ENCODE assay signal across 8 mouse cellular contexts in the genomic region with DNA sequence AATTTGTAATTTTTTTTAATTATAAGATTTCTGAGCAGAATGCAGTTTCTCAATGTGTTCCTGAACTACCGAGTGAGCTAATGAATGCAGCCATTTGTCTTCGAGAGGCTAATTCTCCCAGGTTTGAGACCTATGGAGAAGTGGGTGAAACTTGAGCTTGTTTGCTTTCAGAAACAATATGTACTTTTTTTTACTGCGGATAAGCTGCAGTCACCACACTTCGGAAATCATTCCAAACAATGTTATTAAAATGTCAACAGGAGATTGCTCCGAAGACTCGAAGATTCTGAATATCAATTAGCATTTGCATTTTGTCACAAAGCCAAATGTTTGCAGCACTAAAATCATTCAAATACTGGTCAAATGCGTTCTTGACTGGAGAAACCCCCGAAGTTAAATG. TPM values are rescaled to one million over a fixed set of nuclear protein-coding genes. Genes with fewer than 3 reads are reported as not detected.
DNase-seq lines count a peak whose midpoint lies in the region; ATAC-seq and TF ChIP-seq lines count a peak whose summit lies in the region.

No protein-coding gene starts in this region.

- no peak for DNase-seq in heart, adult 8-10 months (ENCODE audit: low spot score)
- DNase-seq in hindbrain, postnatal 0 days (ENCODE audit: low spot score) = no peak
- no peak for DNase-seq in left cerebral cortex, postnatal 14 days (ENCODE audit: low spot score in 2 of 2)

- H3K4me3 ChIP-seq in heart, embryonic 14.5 days (ENCODE audit: control insufficient read depth in 1 of 2, insufficient read depth in 1 of 2, low read depth in 1 of 2, low read length in 2 of 2) = peak overlapping the region in 1 of 2 experiments; percentile 69; a peak in 3 of 4 replicates
- H3K4me3 ChIP-seq in embryonic facial prominence, embryonic 12.5 days = peak overlapping the region; percentile 91
- peak overlapping the region; percentile 76 for H3K4me3 ChIP-seq in hindbrain, postnatal 0 days (ENCODE audit: low read length)
- peak overlapping the region; percentile 90; the same call in 1 of the 2 replicates for H3K4me3 ChIP-seq in midbrain, embryonic 16.5 days (ENCODE audit: low read depth, low read length)

- peak overlapping the region in 1 of 2 experiments; percentile 99; a peak in 1 of 4 replicates for H3K27ac ChIP-seq in heart, embryonic 14.5 days (replicated peaks in 1 of 2; ENCODE audit: control insufficient read depth in 1 of 2, insufficient read depth in 1 of 2, low read depth in 2 of 2, low read length in 2 of 2)
- H3K27ac ChIP-seq in embryonic facial prominence, embryonic 12.5 days = peak overlapping the region; percentile 100
- 0 out of 2 replicates have a peak overlapping the region, but pooled peaks have one; percentile 91 for H3K27ac ChIP-seq in hindbrain, postnatal 0 days
- H3K27ac ChIP-seq in midbrain, embryonic 16.5 days (ENCODE audit: low read length) = no peak overlapping the region

- intact Hi-C loops in left cerebral cortex, postnatal 14 days (cut with DNase I) = loop anchor here (10.0 kb wide), 1 partner anchor 84 kb away; no protein-coding TSS in a partner anchor

- peak overlapping the region; percentile 78 for H3K4me2 ChIP-seq in heart, embryonic 14.5 days (ENCODE audit: low read length)
- H3K4me2 ChIP-seq in embryonic facial prominence, embryonic 12.5 days (replicated peaks) = peak overlapping the region; percentile 68
- peak overlapping the region; percentile 95 for H3K4me2 ChIP-seq in hindbrain, postnatal 0 days (ENCODE audit: low read depth, low read length)
- peak overlapping the region; percentile 58 for H3K4me2 ChIP-seq in midbrain, embryonic 16.5 days (ENCODE audit: low read length)

- 15% methylated on average over 8 of the region's 8 CpGs for WGBS in heart, embryonic 14.5 days
- 2% methylated on average over 8 of the region's 8 CpGs for WGBS in embryonic facial prominence, embryonic 12.5 days
- 5% methylated on average over 8 of the region's 8 CpGs for WGBS in hindbrain, postnatal 0 days
- WGBS in midbrain, embryonic 16.5 days = 1% methylated on average over 8 of the region's 8 CpGs

- ATAC-seq in heart, embryonic 14.5 days (ENCODE audit: insufficient number of reproducible peaks, insufficient read depth, low FRiP score, low read depth) = no peak
- no peak for ATAC-seq in embryonic facial prominence, embryonic 12.5 days (ENCODE audit: insufficient number of reproducible peaks, insufficient read depth, low FRiP score, low TSS enrichment)
- no peak for ATAC-seq in hindbrain, postnatal 0 days
- ATAC-seq in midbrain, embryonic 16.5 days = no peak
- ATAC-seq in frontal cortex, adult (ENCODE audit: low TSS enrichment) = no peak
- ATAC-seq in megakaryocyte, adult 5-6 weeks (ENCODE audit: poor library complexity, severe bottlenecking) = no peak

- H3K9me3 ChIP-seq in heart, embryonic 14.5 days (ENCODE audit: control insufficient read depth, low read length) = no peaks in the 10 kb centered on the region
- no peaks in the 10 kb centered on the region for H3K9me3 ChIP-seq in embryonic facial prominence, embryonic 12.5 days
- H3K9me3 ChIP-seq in hindbrain, postnatal 0 days (ENCODE audit: low read length) = no peaks in the 10 kb centered on the region
- H3K9me3 ChIP-seq in midbrain, embryonic 16.5 days (replicated peaks; ENCODE audit: control insufficient read depth, low read length, poor library complexity, severe bottlenecking) = no peaks in the 10 kb centered on the region

- no peak for TF ChIP-seq CTCF in hindbrain, postnatal 0 days (IDR thresholded peaks at IDR 0.05; ENCODE audit: low read depth)

- no peaks in the 10 kb centered on the region for H3K27me3 ChIP-seq in heart, embryonic 14.5 days (ENCODE audit: control insufficient read depth, insufficient read depth, low read length)
- no peaks in the 10 kb centered on the region for H3K27me3 ChIP-seq in embryonic facial prominence, embryonic 12.5 days
- H3K27me3 ChIP-seq in hindbrain, postnatal 0 days (ENCODE audit: insufficient read depth, low read length) = no peaks in the 10 kb centered on the region
- no peaks in the 10 kb centered on the region for H3K27me3 ChIP-seq in midbrain, embryonic 16.5 days (ENCODE audit: control insufficient read depth, insufficient read depth, low read depth, low read length)

- no peaks in the 10 kb centered on the region for H3K36me3 ChIP-seq in heart, embryonic 14.5 days (ENCODE audit: control insufficient read depth, insufficient read depth, low read length)
- no peaks in the 10 kb centered on the region for H3K36me3 ChIP-seq in embryonic facial prominence, embryonic 12.5 days
- H3K36me3 ChIP-seq in hindbrain, postnatal 0 days (ENCODE audit: insufficient read depth, low read length) = no peaks in the 10 kb centered on the region
- no peaks in the 10 kb centered on the region for H3K36me3 ChIP-seq in midbrain, embryonic 16.5 days (ENCODE audit: control insufficient read depth, insufficient read depth, low read length)

- H3K9ac ChIP-seq in heart, embryonic 14.5 days (ENCODE audit: low read length) = peak overlapping the region; percentile 80
- peak overlapping the region; percentile 99; the same call in 1 of the 2 replicates for H3K9ac ChIP-seq in embryonic facial prominence, embryonic 12.5 days
- no peak overlapping the region for H3K9ac ChIP-seq in hindbrain, postnatal 0 days (replicated peaks; ENCODE audit: low read length)
- no peak overlapping the region; the same call in 1 of the 2 replicates for H3K9ac ChIP-seq in midbrain, embryonic 16.5 days (ENCODE audit: low read depth, low read length)

- H3K4me1 ChIP-seq in heart, embryonic 14.5 days (ENCODE audit: control insufficient read depth in 2 of 2, insufficient read depth in 2 of 2, low read length in 2 of 2) = peaks cover 2 to 11% of the 10 kb centered on the region in 2 experiments; a peak in 2 of 4 replicates
- H3K4me1 ChIP-seq in embryonic facial prominence, embryonic 12.5 days = peaks cover 16% of the 10 kb centered on the region
- H3K4me1 ChIP-seq in hindbrain, postnatal 0 days (ENCODE audit: insufficient read depth, low read length) = no peaks in the 10 kb centered on the region
- peaks cover 3% of the 10 kb centered on the region; the same call in 1 of the 2 replicates for H3K4me1 ChIP-seq in midbrain, embryonic 16.5 days (ENCODE audit: control insufficient read depth, insufficient read depth, low read length)

RNA-seq across cellular contexts. Expression of a gene that starts 0.7 kb away (rescaled TPM):
- 47.1 and 49.2 TPM in 2 replicates for polyA plus RNA-seq in heart, embryonic 14.5 days (2014; fragmentation: Nextera tagmentation; extraction: Ambion mirVana)
- total RNA-seq in heart, adult 8-10 months (2022) = 10 to 100 TPM; 49.7 to 58.2 (median 51.3) TPM
- 134 and 141 TPM in 2 replicates for polyA plus RNA-seq in embryonic facial prominence, embryonic 12.5 days (2016; fragmentation: Nextera tagmentation; extraction: Ambion mirVana)
- 106 and 118 TPM in 2 replicates for total RNA-seq in hindbrain, postnatal 0 days (2014; rRNA removed)
- polyA plus RNA-seq in hindbrain, postnatal 0 days (2015; fragmentation: Nextera tagmentation; extraction: Ambion mirVana) = 81.2 and 82.5 TPM in 2 replicates
- polyA plus RNA-seq in midbrain, embryonic 16.5 days (2015; fragmentation: Nextera tagmentation; extraction: Ambion mirVana) = 117 and 119 TPM in 2 replicates
- 1.7 and 4.0 TPM in 2 replicates for total RNA-seq in megakaryocyte, adult 5-6 weeks (2015)
- total RNA-seq in megakaryocyte, adult 5-6 weeks (2017) = 1.9 and 2.2 TPM in 2 replicates
- 100 to 1,000 TPM; 142 to 151 TPM for total RNA-seq in left cerebral cortex, postnatal 14 days (2021)

Comparison
In these comparisons a context has a peak if more than half of its experiments do, and no peak if none do; other contexts are left out.
1. H3K9ac ChIP-seq: peak in heart, embryonic 14.5 days (single experiment) and embryonic facial prominence, embryonic 12.5 days (single experiment); none in hindbrain, postnatal 0 days (single experiment) and midbrain, embryonic 16.5 days (single experiment).
2. RNA of a gene that starts 0.7 kb away (total RNA-seq): 142 to 151 TPM in left cerebral cortex, postnatal 14 days, 106 to 118 TPM in hindbrain, postnatal 0 days and 49.7 to 58.2 TPM in heart, adult 8-10 months; 1.7 to 4.0 TPM in megakaryocyte, adult 5-6 weeks; every median in the first group is over 10 times any median in the second.
3. Peak in every context shown above with its lines, with median percentiles within 50 percentile points of each other: H3K4me2 ChIP-seq.